In genomic region chr3:92998691-92999090, GRCm38 (mm10) we compare ENCODE assay signal across 8 mouse cellular contexts. TPM values are rescaled to one million over a fixed set of nuclear protein-coding genes. Genes with fewer than 3 reads are reported as not detected.
DNase-seq lines count a peak whose midpoint lies in the region; TF ChIP-seq lines count a peak whose summit lies in the region.

No protein-coding gene starts in this region.

- no peak overlapping the region for H3ac ChIP-seq in C2C12 (ENCODE audit: control insufficient read depth, insufficient read length, low read depth)

- H3K27me3 ChIP-seq in C2C12 (ENCODE audit: control insufficient read depth, insufficient read depth, insufficient read length), result no peaks in the 10 kb centered on the region
- H3K27me3 ChIP-seq in forebrain, embryonic 10.5 days (ENCODE audit: poor library complexity, severe bottlenecking), result no peaks in the 10 kb centered on the region

- WGBS in forebrain, embryonic 10.5 days, result 7% methylated on average over 7 of the region's 7 CpGs
- 2% methylated on average over 7 of the region's 7 CpGs for WGBS in lung, adult 2 months

- no peaks in the 10 kb centered on the region for H3K36me3 ChIP-seq in C2C12 (ENCODE audit: control insufficient read depth, insufficient read depth)
- H3K36me3 ChIP-seq in forebrain, embryonic 10.5 days (replicated peaks), result no peaks in the 10 kb centered on the region

- no peak overlapping the region for H3K4me3 ChIP-seq in C2C12 (ENCODE audit: insufficient read depth, poor library complexity, severe bottlenecking)
- H3K4me3 ChIP-seq in forebrain, embryonic 10.5 days, result no peak overlapping the region
- H3K4me3 ChIP-seq in lung, adult 2 months (replicated peaks; ENCODE audit: extremely low read depth, low read depth, low read length), result no peak overlapping the region

- no peak overlapping the region for H3K27ac ChIP-seq in forebrain, embryonic 10.5 days

- intact Hi-C loops in heart, postnatal 36 days (cut with DNase I), result loop anchor here (2.0 kb wide), 1 partner anchor 848 kb away; no protein-coding TSS in a partner anchor

- no peaks in the 10 kb centered on the region for H3K79me3 ChIP-seq in C2C12 (ENCODE audit: low read depth)

- no peaks in the 10 kb centered on the region for H3K9me3 ChIP-seq in forebrain, embryonic 10.5 days

- no peaks in the 10 kb centered on the region for H3K79me2 ChIP-seq in C2C12 (ENCODE audit: control insufficient read depth, insufficient read depth)

- DNase-seq in brain, adult 2 months (ENCODE audit: low read depth, low spot score), result peak; percentile 81
- peak; percentile 71 for DNase-seq in forebrain, embryonic 10.5 days (ENCODE audit: extremely low spot score, low spot score)
- DNase-seq in heart, postnatal 36 days, result peak; percentile 11 to 57
- peak; percentile 70 for DNase-seq in layer of hippocampus, adult 11-12 months (ENCODE audit: low spot score)
- peak; percentile 54 for DNase-seq in lung, adult 2 months
- DNase-seq in ovary, postnatal 36 days (ENCODE audit: low spot score), result peak; percentile 64
- peak; percentile 65 for DNase-seq in urinary bladder, postnatal 25 days (ENCODE audit: low spot score)

- TF ChIP-seq POLR2A in lung, adult 2 months (IDR thresholded peaks at IDR 0.05; ENCODE audit: borderline replicate concordance, extremely low read depth, low read depth, low read length), result no peak

- H3K4me1 ChIP-seq in forebrain, embryonic 10.5 days, result no peaks in the 10 kb centered on the region
- H3K4me1 ChIP-seq in lung, adult 2 months (ENCODE audit: control insufficient read depth, insufficient read depth, low read length), result no peaks in the 10 kb centered on the region

- TF ChIP-seq CTCF in C2C12 (IDR thresholded peaks at IDR 0.05; ENCODE audit: control insufficient read depth, insufficient read depth, insufficient read length), result peak; percentile 46
- TF ChIP-seq CTCF in lung, adult 2 months (IDR thresholded peaks at IDR 0.05; ENCODE audit: insufficient read depth, low read length), result peak; percentile 67

TF ChIP-seq in C2C12, 6 proteins besides CTCF, POLR2A, EP300 and RAD21:
- no peak for TF ChIP-seq FOSL1 (IDR thresholded peaks at IDR 0.05; ENCODE audit: insufficient read depth, low read length, poor library complexity, severe bottlenecking)
- TF ChIP-seq USF1 (IDR thresholded peaks at IDR 0.05; ENCODE audit: low read depth), result no peak
- no peak for TF ChIP-seq CEBPB (IDR thresholded peaks at IDR 0.05; ENCODE audit: low read depth)
- TF ChIP-seq MYOG (IDR thresholded peaks at IDR 0.05; ENCODE audit: control insufficient read depth, extremely low read depth, insufficient read length), result no peak

RNA-seq across cellular contexts. Expression of gene Lce3f, which starts 6.7 kb away (rescaled TPM):
- polyA plus RNA-seq in C2C12 (2012; fragmentation: generic; extraction: Trizol), result not detected
- polyA plus RNA-seq in forebrain, embryonic 10.5 days (2016; fragmentation: Nextera tagmentation; extraction: Ambion mirVana), result not detected in 2 replicates
- not detected for total RNA-seq in heart, postnatal 36 days (2021)
- 237 TPM in 1 of 2 replicates, not detected in the other for polyA plus RNA-seq in lung, adult 2 months (2012; rRNA removed)

RNA-seq across cellular contexts. Expression of gene Crct1, which starts 16.8 kb away (rescaled TPM):
- polyA plus RNA-seq in C2C12 (2012; fragmentation: generic; extraction: Trizol), result not detected
- polyA plus RNA-seq in forebrain, embryonic 10.5 days (2016; fragmentation: Nextera tagmentation; extraction: Ambion mirVana), result 0.31 TPM in 1 of 2 replicates, not detected in the other
- not detected for total RNA-seq in heart, postnatal 36 days (2021)
- 273 TPM in 1 of 2 replicates, not detected in the other for polyA plus RNA-seq in lung, adult 2 months (2012; rRNA removed)

RNA-seq across cellular contexts. Expression of gene Lce1m, which starts 20.2 kb away (rescaled TPM):
- polyA plus RNA-seq in C2C12 (2012; fragmentation: generic; extraction: Trizol), result not detected
- not detected in 2 replicates for polyA plus RNA-seq in forebrain, embryonic 10.5 days (2016; fragmentation: Nextera tagmentation; extraction: Ambion mirVana)
- total RNA-seq in heart, postnatal 36 days (2021), result not detected
- 2.9 TPM in 1 of 2 replicates, not detected in the other for polyA plus RNA-seq in lung, adult 2 months (2012; rRNA removed)

RNA-seq across cellular contexts. Expression of gene Lce3e, which starts 31.8 kb away (rescaled TPM):
- not detected for polyA plus RNA-seq in C2C12 (2012; fragmentation: generic; extraction: Trizol)
- not detected in 2 replicates for polyA plus RNA-seq in forebrain, embryonic 10.5 days (2016; fragmentation: Nextera tagmentation; extraction: Ambion mirVana)
- not detected for total RNA-seq in heart, postnatal 36 days (2021)
- 169 TPM in 1 of 2 replicates, not detected in the other for polyA plus RNA-seq in lung, adult 2 months (2012; rRNA removed)

RNA-seq across cellular contexts. Expression of gene Lce3d, which starts 41.5 kb away (rescaled TPM):
- not detected for polyA plus RNA-seq in C2C12 (2012; fragmentation: generic; extraction: Trizol)
- polyA plus RNA-seq in forebrain, embryonic 10.5 days (2016; fragmentation: Nextera tagmentation; extraction: Ambion mirVana), result not detected in 2 replicates
- not detected for total RNA-seq in heart, postnatal 36 days (2021)
- polyA plus RNA-seq in lung, adult 2 months (2012; rRNA removed), result 64.5 TPM in 1 of 2 replicates, not detected in the other
